Mouse (Mus musculus): ENCODE measurements around the gene Fxyd1.

GRCm38 (mm10) chr7:31099612-31099982 is 42.6 kb upstream of the Fxyd1 start:
- no peak for TF ChIP-seq POLR2A (IDR thresholded peaks at IDR 0.05; ENCODE audit: low read depth, low read length)
- TF ChIP-seq CTCF (IDR thresholded peaks at IDR 0.05; ENCODE audit: borderline replicate concordance, insufficient read depth, low read length): no peak

All from embryonic fibroblast, embryonic 13.5 days (primary cell).